Mouse (Mus musculus) forebrain, embryonic 16.5 days (tissue): Measurements from ENCODE around the gene Egr2. TPM values are rescaled to one million over a fixed set of nuclear protein-coding genes. Genes with fewer than 3 reads are reported as not detected.
A peak's percentile ranks its signal among the peaks of the same experiment; 100 is the strongest.

ENCODE experiments used
- ATAC-seq: fragments of 200-750 bp; cut with Nextera tagmentation; 2 replicates; pipeline ENCODE4 v1.8.0; 2017; ENCODE audit warnings: mild to moderate bottlenecking, moderate library complexity
- H3K27ac ChIP-seq: fragments of 300-500 bp; sonication (generic); 2 replicates; pipeline ENCODE4 v1.5.1; 2014; ENCODE audit warnings: low read length, control low read depth
- H3K27me3 ChIP-seq: fragments of 300-500 bp; sonication (generic); replicated peaks from 2 replicates; pipeline ENCODE4 v1.6.1; 2014; ENCODE audit warnings: low read length; ENCODE audit not compliant: control insufficient read depth, insufficient read depth
- H3K36me3 ChIP-seq: fragments of 300-500 bp; sonication (generic); 2 replicates; pipeline ENCODE4 v1.6.1; 2014; ENCODE audit not compliant: control insufficient read depth, insufficient read depth
- H3K4me1 ChIP-seq: fragments of 300-500 bp; sonication (generic); replicated peaks from 2 replicates; pipeline ENCODE4 v1.6.1; 2014; ENCODE audit warnings: low read length; ENCODE audit not compliant: control insufficient read depth, insufficient read depth
- H3K4me2 ChIP-seq: fragments of 300-500 bp; sonication (generic); 2 replicates; pipeline ENCODE4 v1.6.1; 2014; ENCODE audit warnings: mild to moderate bottlenecking, low read length, control low read depth
- H3K4me3 ChIP-seq: fragments of 300-500 bp; sonication (generic); replicated peaks from 2 replicates; pipeline ENCODE4 v1.5.1; 2014; ENCODE audit warnings: mild to moderate bottlenecking, low read length, control low read depth
- H3K9ac ChIP-seq: fragments of 300-500 bp; sonication (generic); replicated peaks from 2 replicates; pipeline ENCODE4 v1.6.1; 2014; ENCODE audit warnings: low read depth, low read length, control low read depth
- H3K9me3 ChIP-seq: fragments of 300-500 bp; sonication (generic); 2 replicates; pipeline ENCODE4 v1.6.1; 2016; ENCODE audit warnings: low read length; ENCODE audit not compliant: control insufficient read depth
- WGBS: fragments of 180-500 bp; shearing (Covaris S2); extraction: QIAGEN DNeasy Blood & Tissue Kit; methylation state at CpG from one replicate; pipeline ENCODE4 v1.1.7; 2014; 5-methylcytosine and 5-hydroxymethylcytosine counted together
- polyA plus RNA-seq: library from polyadenylated mRNA; unstranded; fragments of >200 nt; fragmentation: Nextera tagmentation; extraction: Ambion mirVana; gene quantifications from 2 replicates; pipeline ENCODE4 v1.2.1, GENCODE M21; 2015

Gene Egr2
- polyA plus RNA-seq, result 0.23 and 0.35 TPM in 2 replicates

DNA sequence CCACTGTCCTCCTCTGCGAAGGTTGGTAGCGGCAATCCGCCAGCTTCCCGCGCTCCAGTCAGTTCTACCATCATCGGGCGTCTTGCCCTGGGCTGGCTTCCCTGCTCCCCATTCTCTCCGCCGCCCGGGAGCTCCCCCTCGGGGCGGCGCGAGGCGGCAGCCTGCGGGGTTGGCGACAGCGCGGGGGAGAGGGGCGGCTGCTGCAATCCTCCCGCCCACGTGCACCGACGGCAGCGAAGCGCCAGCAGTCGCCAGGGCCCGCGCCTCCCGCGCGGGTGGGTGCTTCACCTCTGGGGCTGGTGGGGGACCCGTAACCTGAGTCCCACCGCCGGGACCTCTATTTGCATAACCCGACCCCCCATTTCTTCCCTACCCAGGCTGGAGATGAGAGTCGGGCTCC is at the start of gene Egr2:
Gene Egr2, plus strand, starts transcription at position 220 of the 400 bp plus-strand sequence.
- H3K4me1 ChIP-seq, result peaks cover 43% of the 10 kb centered on the region
- 0% methylated on average over 35 of the region's 37 CpGs for WGBS
- H3K27me3 ChIP-seq, result peaks cover 80% of the 10 kb centered on the region
- H3K36me3 ChIP-seq, result no peaks in the 10 kb centered on the region
- ATAC-seq, result no peak
- peak within 1 kb of the TSS; percentile 63 for H3K4me3 ChIP-seq
- no peak within 1 kb of the TSS for H3K27ac ChIP-seq
- H3K9ac ChIP-seq, result no peak within 1 kb of the TSS
- H3K4me2 ChIP-seq, result peak within 1 kb of the TSS; percentile 84
- no peaks in the 10 kb centered on the region for H3K9me3 ChIP-seq

- Histone ChIP-seq H3K4me2 (no peak overlapping the region), H3K27ac (no peak overlapping the region), H3K27me3 (no peaks in the 10 kb centered on the region), H3K9ac (no peak overlapping the region), H3K9me3 (no peaks in the 10 kb centered on the region; the same call in 1 of the 2 replicates), H3K4me3 (no peak overlapping the region), H3K4me1 (no peaks in the 10 kb centered on the region), H3K36me3 (no peaks in the 10 kb centered on the region)
- WGBS, result 75% methylated on average over 7 of the region's 7 CpGs
- ATAC-seq, result peak; percentile 78
Measured at GRCm38 (mm10) chr10:67487496-67487895, 47.8 kb upstream of the Egr2 start.

DNA sequence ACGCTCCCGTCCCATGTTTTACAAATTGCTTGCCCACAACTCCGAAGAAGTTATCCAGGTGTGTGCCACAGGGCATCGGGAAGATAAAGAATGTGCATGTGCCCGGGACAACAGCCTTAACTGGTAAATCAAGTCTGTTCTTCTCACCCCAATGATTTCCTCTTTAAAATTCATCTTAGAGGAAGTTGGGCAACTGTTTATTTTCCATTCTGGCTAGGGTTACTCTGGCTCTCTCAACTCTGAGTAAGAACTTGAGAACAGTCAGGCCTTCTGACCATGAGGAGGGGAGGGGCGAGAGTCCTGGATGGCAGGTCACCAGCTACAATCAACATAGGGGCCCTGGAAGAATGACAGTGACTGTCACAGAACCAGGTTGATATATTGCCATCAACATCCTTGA is 45.4 kb upstream of the Egr2 start:
- Histone ChIP-seq H3K9me3 (no peaks in the 10 kb centered on the region; the same call in 1 of the 2 replicates), H3K4me2 (no peak overlapping the region), H3K27me3 (no peaks in the 10 kb centered on the region), H3K4me1 (no peaks in the 10 kb centered on the region), H3K27ac (no peak overlapping the region), H3K9ac (no peak overlapping the region), H3K36me3 (no peaks in the 10 kb centered on the region), H3K4me3 (no peak overlapping the region)
- ATAC-seq, result no peak
- 88% methylated on average over 6 of the region's 6 CpGs for WGBS

DNA sequence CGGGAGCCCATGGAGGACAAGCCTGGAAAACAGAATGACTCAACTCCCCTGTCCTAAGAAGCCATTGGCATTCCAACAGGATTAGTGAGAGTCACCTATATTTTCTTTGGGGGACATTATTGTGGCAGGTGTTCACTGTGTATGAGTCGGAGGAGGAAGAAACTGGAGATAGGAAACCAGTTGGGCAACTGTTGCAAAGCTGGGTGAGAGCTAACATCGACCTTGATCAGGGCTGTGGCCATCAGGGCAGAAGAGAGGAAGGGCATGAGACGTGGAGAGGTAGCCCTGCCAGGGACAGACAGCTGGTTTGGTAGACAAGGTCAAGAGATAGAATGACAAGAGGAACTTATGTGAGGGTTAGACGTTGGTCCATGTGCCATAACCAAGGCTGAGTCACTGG is 44.6 kb upstream of the Egr2 start:
- ATAC-seq, result no peak

GRCm38 (mm10) chr10:67492161-67492571 is 43.1 kb upstream of the Egr2 start:
- Histone ChIP-seq H3K4me3 (no peak overlapping the region), H3K4me1 (no peaks in the 10 kb centered on the region), H3K36me3 (no peaks in the 10 kb centered on the region), H3K9me3 (no peaks in the 10 kb centered on the region), H3K4me2 (no peak overlapping the region), H3K27ac (no peak overlapping the region), H3K27me3 (no peaks in the 10 kb centered on the region), H3K9ac (no peak overlapping the region)
- WGBS, result 74% methylated on average over 11 of the region's 11 CpGs
- no peak for ATAC-seq

More for the DNA sequence above, 44.6 kb upstream of the Egr2 start:
- H3K27me3 ChIP-seq, result no peaks in the 10 kb centered on the region
- H3K9ac ChIP-seq, result no peak overlapping the region
- H3K4me1 ChIP-seq, result no peaks in the 10 kb centered on the region
- WGBS, result 92% methylated on average over 5 of the region's 5 CpGs
- H3K9me3 ChIP-seq, result no peaks in the 10 kb centered on the region
- H3K27ac ChIP-seq, result no peak overlapping the region
- no peak overlapping the region for H3K4me3 ChIP-seq
- no peaks in the 10 kb centered on the region for H3K36me3 ChIP-seq
- H3K4me2 ChIP-seq, result no peak overlapping the region

DNA sequence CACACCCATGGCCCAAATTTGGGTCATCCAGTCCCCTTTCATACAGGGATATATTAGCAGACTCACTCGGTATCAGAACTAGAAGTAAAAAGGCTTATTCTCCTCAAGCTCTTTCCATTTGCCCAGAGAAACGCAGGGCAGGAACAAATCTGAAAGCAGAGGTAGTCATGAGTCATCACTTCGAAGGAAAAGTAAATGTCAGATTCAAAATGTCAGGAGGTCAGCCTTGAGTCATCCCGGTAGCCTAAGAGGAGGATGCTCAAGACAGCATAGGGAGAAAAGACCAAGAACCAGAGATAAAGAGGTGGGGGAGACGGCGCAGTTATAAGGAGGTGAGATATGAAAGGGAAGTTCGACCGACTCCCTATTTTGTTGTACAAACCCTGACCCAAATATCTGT is 41.7 kb upstream of the Egr2 start:
- Histone ChIP-seq H3K27me3 (no peaks in the 10 kb centered on the region), H3K4me1 (no peaks in the 10 kb centered on the region), H3K4me2 (no peak overlapping the region), H3K36me3 (no peaks in the 10 kb centered on the region), H3K9ac (no peak overlapping the region), H3K27ac (no peak overlapping the region), H3K9me3 (no peaks in the 10 kb centered on the region), H3K4me3 (no peak overlapping the region)
- ATAC-seq, result no peak
- WGBS, result 89% methylated on average over 8 of the region's 8 CpGs

DNA sequence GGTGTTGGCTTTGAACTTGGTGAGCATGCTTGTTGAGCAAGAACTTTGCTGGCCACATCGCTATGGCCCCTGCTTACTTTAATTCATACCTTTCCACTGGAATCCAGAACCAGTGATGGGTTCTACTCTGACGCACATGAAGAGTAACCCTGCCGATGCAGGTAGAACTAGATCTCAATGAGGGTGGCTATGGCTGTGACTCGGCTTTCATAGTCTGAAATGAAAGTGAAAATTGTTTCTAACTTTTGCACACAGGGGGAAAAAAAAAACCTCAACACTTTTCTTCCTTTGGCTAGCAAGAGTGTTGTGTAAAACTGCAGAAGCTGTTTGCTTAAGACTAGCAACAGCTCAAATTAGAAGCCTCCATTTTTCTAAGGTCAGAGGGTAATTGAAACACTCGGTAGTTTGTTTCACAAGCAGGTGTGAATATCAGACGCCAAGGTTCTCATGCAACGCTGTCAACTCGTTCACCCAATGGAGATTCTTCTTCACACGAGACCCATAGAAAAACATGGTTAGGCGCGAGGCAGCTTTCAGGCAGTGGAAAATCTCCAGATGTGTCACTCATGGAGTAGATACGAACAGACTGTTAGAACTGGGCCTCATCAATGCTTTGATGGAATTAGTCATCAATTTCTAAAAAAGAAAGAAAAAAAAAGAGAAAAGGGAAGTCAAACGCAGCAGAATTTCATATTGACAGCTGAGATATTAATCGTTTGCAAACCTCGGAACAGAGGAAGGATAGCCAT is 38.0 kb upstream of the Egr2 start:
- WGBS, result 92% methylated on average over 15 of the region's 15 CpGs

GRCm38 (mm10) chr10:67497951-67498350 is 37.3 kb upstream of the Egr2 start:
- Histone ChIP-seq H3K4me2 (no peak overlapping the region), H3K9ac (no peak overlapping the region), H3K4me3 (no peak overlapping the region), H3K4me1 (no peaks in the 10 kb centered on the region), H3K9me3 (no peaks in the 10 kb centered on the region), H3K36me3 (no peaks in the 10 kb centered on the region), H3K27me3 (no peaks in the 10 kb centered on the region), H3K27ac (no peak overlapping the region)
- ATAC-seq, result no peak
- 96% methylated on average over 9 of the region's 9 CpGs for WGBS

More for the DNA sequence above, 38.0 kb upstream of the Egr2 start:
- Histone ChIP-seq H3K4me2 (no peak overlapping the region), H3K4me3 (no peak overlapping the region), H3K27ac (no peak overlapping the region), H3K36me3 (no peaks in the 10 kb centered on the region), H3K9ac (no peak overlapping the region), H3K4me1 (no peaks in the 10 kb centered on the region), H3K27me3 (no peaks in the 10 kb centered on the region), H3K9me3 (no peaks in the 10 kb centered on the region)
- no peak for ATAC-seq

- H3K9ac ChIP-seq, result no peak overlapping the region
- no peak overlapping the region for H3K4me2 ChIP-seq
- no peak overlapping the region for H3K4me3 ChIP-seq
- no peak overlapping the region for H3K27ac ChIP-seq
- H3K27me3 ChIP-seq, result no peaks in the 10 kb centered on the region
- no peaks in the 10 kb centered on the region for H3K4me1 ChIP-seq
- H3K36me3 ChIP-seq, result no peaks in the 10 kb centered on the region
- WGBS, result 59% methylated on average over 15 of the region's 15 CpGs
- ATAC-seq, result no peak
- H3K9me3 ChIP-seq, result no peaks in the 10 kb centered on the region
Measured at GRCm38 (mm10) chr10:67503320-67503995, 31.8 kb upstream of the Egr2 start.
